Mouse (Mus musculus): ENCODE results near the gene Slc28a3.

Slc28a3 gene

DNA sequence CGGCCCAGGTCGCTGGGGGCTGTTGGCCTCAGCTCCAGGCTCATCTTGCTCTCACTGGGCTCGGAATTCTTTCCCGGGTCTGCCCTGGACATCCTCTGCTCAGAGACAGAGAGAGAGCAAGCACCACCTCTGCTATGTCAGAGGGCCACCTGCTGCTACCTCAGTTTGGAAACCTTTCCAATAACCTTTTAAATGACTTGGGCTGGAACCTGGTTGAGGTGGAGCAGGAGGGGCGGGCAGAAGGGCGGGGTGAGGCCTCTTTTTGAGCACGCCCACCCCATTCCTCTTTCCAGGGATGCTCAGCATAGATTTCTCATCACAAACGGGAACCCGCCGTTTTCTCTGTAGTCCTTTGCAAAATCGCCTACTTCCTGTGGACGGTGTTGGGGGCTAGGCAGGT, at the start of gene Slc28a3:
Gene Slc28a3, minus strand, starts transcription at position 162 of the 400 bp plus-strand sequence.
- no peak for DNase-seq (ENCODE audit: low spot score in 2 of 2)

GRCm38 (mm10) chr13:58657987-58658386, 47.3 kb upstream of the Slc28a3 start:
- DNase-seq (ENCODE audit: low spot score in 2 of 2) = no peak

DNA sequence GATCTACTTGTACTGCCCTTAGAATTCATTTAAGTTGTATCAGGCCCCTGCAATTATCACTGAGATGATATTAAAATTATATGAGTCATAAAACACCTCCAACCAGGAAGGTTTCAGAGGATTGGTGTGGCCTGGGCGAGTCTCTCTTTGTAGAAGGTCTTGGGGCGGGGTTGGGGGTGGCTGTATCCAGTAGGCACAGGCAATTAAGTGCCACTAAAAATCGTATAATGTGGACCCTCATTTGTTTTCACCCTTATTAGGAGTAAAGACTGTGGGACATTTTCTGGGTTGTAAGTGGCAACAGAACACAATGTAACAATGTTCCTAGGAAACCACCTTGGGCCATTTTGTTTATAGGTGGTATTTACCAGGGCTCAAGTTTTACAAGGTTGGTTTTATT, 46.2 kb upstream of the Slc28a3 start:
- DNase-seq (ENCODE audit: low spot score in 2 of 2) = no peak

- DNase-seq (ENCODE audit: low spot score in 2 of 2) = no peak
Measured at GRCm38 (mm10) chr13:58655552-58655951, 44.9 kb upstream of the Slc28a3 start.

DNA sequence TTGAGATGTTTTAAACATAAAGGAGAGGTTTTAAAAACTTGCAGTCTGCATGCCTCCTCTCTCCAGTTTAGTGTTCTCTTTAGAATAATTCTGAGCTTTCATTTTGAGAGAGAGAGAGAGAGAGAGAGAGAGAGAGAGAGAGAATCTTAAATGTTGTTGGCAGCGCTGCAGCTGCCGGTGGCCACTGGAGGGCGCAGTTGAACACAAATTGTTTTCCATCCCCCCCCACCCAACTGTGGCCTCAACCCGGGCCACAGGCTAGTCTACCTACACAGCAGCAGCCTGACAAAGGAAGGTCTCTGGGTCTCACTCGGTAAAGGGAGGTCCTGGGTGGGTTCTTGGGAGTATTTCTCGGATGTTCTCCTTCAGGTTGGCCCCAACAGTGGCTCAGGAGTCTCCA, 29.7 kb upstream of the Slc28a3 start:
- DNase-seq (ENCODE audit: low spot score in 2 of 2) = peak in 1 of 2 experiments; percentile 12

DNA sequence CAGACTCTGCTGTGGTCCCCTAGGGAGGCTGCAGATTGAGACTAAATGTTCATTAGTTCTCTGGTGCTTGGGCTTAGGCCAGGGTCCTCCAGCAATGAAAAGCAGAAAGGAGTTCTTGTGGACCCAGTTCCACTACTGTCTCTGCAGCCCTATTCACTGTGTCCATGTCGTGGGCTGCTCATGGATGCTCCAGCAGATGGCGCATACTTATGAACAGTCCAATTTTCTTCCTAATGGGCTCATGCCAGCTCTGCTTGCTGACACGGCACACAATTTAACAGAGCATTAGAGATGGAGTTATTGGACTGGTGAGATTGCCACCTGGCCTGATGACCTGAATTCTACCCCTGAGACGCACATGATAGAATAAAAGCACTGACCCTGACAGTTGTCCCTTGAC, 28.3 kb upstream of the Slc28a3 start:
- DNase-seq (ENCODE audit: low spot score in 2 of 2) = no peak

DNA sequence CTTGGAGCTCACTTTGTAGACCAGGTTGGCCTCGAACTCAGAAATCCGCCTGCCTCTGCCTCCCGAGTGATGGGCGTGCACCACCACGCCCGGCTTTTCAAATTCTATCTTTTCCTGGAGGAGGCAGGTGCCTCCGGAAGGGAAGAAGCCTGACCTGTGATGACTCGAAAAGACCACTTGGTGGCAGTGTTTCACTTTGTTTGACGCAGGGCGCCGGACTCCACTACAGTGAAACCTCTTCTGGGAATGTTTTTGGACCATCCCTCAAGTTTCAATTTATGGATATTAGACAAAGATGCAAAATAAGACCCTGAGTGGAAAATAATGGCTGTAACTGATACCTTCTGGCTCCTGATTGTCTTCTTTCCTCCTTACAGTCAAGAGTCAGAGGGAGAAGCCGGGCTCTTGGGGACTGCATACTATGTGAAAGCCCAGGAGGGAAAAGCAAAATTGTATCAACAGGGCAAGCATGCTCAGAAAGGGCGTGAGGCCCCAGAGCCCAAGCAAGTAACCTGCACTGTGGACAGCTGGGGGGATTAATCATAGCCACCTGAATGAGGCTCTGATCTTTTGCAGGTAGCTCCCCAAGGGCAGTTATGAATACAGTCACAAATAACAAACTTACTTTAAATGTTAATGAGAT, 26.8 kb upstream of the Slc28a3 start:
- no peak for DNase-seq (ENCODE audit: low spot score in 2 of 2)

- DNase-seq (ENCODE audit: low spot score in 2 of 2) = no peak
Measured at GRCm38 (mm10) chr13:58633887-58634286, 23.2 kb upstream of the Slc28a3 start.

DNA sequence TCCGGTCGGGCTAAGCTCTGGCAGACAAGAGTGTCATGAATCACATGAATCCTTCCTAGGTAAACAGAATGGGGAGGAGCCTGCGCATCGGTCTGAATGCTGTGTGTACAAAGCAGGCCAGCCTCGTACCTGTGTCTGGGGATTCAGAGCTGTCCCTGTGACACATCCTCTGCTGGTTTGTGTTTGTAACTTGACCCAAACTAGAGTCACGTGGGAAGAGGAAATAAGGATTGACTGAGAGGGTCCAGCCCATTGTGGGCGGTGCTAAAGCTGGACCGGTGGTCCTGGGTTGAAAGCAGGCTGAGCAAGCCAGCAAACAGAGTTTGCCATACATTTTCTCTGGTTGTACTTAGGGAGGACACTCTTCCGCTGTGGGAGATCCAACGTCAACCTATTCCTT, 20.1 kb upstream of the Slc28a3 start:
- DNase-seq (ENCODE audit: low spot score in 2 of 2) = no peak

DNA sequence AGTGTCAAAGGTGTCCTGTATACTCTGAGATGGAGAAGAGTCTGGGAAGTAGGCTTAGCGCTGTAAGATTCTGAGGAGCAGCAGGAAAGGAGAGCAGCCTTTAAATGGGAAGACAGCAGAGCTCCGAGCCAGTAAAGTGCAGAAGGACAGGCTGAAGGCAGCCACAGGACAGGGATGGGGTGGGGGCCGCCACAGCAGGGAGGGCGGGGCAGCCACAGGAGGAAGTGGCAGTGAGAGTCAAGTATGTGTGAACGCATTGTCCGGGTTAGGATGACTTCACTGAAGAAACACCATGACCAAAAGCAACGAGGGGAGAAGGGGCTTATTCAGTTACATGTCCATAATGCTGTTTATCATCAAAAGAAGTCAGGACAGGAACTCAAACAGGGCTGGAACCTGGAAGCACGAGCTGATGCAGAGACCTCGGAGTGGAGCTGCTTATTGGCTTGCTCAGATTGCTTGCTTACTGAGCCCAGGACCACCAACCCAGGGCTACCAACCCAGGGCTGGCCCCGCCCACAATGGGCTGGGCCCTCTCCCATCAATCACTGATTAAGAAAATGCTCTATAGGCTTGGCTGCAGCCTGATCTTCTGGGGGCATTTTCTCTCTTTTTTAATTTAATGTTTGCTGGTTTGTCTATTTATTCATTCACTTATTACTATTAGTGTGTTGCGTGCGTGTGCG, 18.8 kb upstream of the Slc28a3 start:
- peak in 1 of 2 experiments; percentile 26 for DNase-seq (ENCODE audit: low spot score in 2 of 2)

DNA sequence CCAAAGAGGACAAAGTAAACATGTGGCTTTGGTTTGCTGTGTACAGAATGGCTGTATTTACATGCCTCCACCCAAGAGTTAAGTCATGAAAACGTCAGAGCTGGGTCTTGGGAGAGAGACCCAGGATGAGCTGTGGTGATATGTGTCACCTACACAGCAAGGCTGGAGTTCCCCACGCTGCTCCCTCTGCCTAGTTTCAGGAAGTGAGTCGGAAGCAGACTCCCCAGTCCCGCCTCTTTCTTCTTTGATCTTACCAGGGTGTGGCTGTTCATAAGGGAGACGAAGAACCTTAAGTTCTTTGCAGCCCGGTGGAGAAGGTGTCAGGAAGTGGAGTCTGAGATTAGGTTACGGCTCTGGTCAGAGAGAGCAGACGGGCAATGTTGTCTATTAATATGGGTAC, 12.0 kb upstream of the Slc28a3 start:
- DNase-seq (ENCODE audit: low spot score in 2 of 2) = peak in 1 of 2 experiments; percentile 26

DNA sequence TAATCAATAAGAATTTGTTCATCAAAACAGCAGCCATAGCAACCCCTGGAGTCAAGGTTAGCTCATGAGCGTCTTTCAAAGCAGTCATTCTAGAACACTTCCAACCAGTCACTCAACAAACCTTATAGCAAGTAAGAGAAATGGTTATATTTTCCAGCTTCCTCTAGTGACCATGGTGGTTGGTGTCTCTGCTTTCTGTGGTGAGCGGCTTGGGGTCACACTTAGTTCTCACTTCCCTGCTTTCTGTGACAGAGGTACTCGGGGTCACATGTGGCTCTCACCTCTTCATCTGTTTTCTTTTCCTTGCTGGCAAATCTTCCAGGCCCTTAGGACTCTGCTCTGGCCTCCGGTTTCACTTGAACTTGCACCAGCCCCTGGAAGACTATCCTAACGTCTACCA, 8.6 kb upstream of the Slc28a3 start:
- DNase-seq (ENCODE audit: low spot score in 2 of 2) = no peak

GRCm38 (mm10) chr13:58610059-58610458, 618 bp downstream of the Slc28a3 start:
- no peak for DNase-seq (ENCODE audit: low spot score in 2 of 2)

DNA sequence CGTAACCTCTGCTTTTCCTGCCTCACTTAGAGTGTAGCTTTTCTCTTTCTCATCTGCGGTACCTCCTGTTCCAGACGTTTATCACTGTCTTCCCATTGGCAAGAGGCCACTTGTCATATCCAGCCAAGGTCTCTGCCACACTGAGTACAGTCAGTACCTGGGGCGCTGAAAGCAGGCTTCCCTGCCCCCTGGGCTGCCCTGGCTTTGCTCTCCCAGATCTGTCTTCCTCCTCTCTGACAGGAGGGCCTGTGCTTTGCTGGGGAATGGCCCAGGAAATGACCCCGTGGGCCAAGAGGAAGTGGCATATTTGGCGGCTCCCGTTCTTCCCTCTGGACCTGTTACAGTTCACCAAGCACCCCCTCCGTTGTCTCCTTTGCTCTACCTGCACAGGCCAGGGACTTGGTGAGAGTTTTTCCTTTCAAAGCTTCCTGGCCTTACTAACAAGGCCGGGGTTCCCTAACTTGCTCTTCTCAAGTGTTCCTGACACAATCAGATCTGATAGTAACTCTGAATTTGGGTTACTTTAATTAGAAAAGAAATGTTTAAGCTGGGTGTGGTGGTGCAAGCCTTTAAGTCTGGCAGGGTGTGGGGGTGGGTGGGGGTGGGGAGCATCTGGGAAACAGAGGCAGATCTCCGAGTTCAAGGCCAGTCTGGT, 9.3 kb downstream of the Slc28a3 start:
- no peak for DNase-seq (ENCODE audit: low spot score in 2 of 2)

GRCm38 (mm10) chr13:58598578-58598977, 12.1 kb downstream of the Slc28a3 start:
- no peak for DNase-seq (ENCODE audit: low spot score in 2 of 2)

- peak; percentile 29 to 40 for DNase-seq (ENCODE audit: low spot score in 2 of 2)
Measured at GRCm38 (mm10) chr13:58593129-58593528, 17.5 kb downstream of the Slc28a3 start.

GRCm38 (mm10) chr13:58591912-58592311, 18.8 kb downstream of the Slc28a3 start:
- DNase-seq (ENCODE audit: low spot score in 2 of 2) = no peak

DNA sequence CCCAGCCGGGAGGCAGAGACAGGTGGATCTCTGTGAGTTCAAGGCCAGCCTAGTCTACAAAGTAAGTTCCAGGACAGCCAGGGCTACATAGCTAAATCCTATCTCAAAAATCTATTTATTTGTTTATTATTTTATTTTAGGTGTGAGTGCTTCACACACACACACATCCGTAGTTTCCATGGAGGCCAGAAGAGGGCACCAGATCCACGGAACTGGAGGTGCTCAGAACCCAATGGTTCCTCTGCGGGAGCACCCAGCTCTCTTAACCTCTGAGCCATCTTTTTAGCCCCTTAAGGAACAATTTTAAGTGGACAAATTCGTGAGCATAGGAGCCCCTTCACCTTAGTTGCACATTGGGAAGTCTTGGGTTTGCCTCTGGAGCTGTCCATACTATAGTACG, 20.0 kb downstream of the Slc28a3 start:
- DNase-seq (ENCODE audit: low spot score in 2 of 2) = peak in 1 of 2 experiments; percentile 43

DNA sequence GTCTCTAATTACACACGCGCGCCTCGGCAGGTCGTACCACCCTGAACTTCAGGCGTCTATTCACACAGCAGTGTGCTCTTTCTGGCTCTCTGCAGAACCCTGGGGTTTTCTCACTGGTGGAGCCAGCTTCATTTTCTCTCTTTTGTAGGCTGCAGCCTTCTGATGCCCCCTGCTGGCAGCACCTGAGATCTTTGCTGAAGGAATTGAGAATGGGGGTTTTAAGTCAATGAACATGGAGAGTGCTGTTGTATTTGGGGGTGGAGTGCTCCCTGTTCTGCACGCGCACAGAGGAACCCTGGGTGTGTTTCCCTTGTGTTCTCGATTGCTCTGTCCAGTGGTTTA, 21.2 kb downstream of the Slc28a3 start:
- peak; percentile 39 to 77 for DNase-seq (ENCODE audit: low spot score in 2 of 2)

GRCm38 (mm10) chr13:58588655-58589516, 21.8 kb downstream of the Slc28a3 start:
- DNase-seq (ENCODE audit: low spot score in 2 of 2) = no peak

GRCm38 (mm10) chr13:58587962-58588361, 22.7 kb downstream of the Slc28a3 start:
- no peak for DNase-seq (ENCODE audit: low spot score in 2 of 2)

GRCm38 (mm10) chr13:58566181-58566580, 44.5 kb downstream of the Slc28a3 start:
- DNase-seq (ENCODE audit: low spot score in 2 of 2) = no peak

Data from natural killer cell, adult 2 months (primary cell).